ENCODE assay signal across 10 mouse cellular contexts in the genomic region with DNA sequence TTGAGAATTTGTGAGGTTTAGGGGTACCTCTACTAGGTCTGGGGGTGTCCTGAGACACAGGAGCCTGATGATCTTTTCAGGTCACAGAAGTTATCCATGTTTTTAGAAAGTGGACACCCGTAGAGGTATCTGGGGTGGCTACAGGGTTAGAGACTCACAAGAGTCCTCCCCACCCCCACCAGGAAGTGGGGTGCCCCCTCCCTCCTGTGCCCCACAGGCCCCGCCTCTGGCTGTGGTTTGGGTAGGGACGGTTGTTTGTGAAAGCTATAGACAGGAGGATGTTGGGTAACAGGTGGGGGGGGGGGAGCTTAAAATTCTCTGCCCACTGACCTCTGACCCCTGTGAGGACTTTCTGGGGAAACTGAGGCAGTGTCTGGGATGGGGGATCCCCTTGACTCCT. TPM values are rescaled to one million over a fixed set of nuclear protein-coding genes. Genes with fewer than 3 reads are reported as not detected.
DNase-seq lines count a peak whose midpoint lies in the region; ATAC-seq and TF ChIP-seq lines count a peak whose summit lies in the region.
"Had no signal": no experiment of that assay in that cellular context is flagged by ENCODE, and none has a peak within 500 bp of the region (broad histone marks: within the 10 kb centered on the region; RNA-seq: fewer than 3 reads in every experiment).

No protein-coding gene starts in this region.

- no peaks in the 10 kb centered on the region for H3K27me3 ChIP-seq in G1E (ENCODE audit: insufficient read depth, low read length)

- peak overlapping the region; percentile 85 for H3K4me3 ChIP-seq in G1E (ENCODE audit: low read depth, low read length)
- H3K4me3 ChIP-seq: limb, embryonic 13.5 days had no signal

- H3K9me3 ChIP-seq in G1E (replicated peaks) = no peaks in the 10 kb centered on the region
- H3K9me3 ChIP-seq: limb, embryonic 13.5 days; stomach, embryonic 15.5 days had no signal

- peak; percentile 59 for ATAC-seq in G1E (ENCODE audit: extremely low read depth, insufficient number of reproducible peaks, low FRiP score, poor library complexity, severe bottlenecking)
- ATAC-seq in monocyte, adult 5-6 weeks (replicated peaks; ENCODE audit: insufficient number of reproducible peaks, low FRiP score, low TSS enrichment, poor library complexity, severe bottlenecking) = peak; percentile 51

- H3K4me1 ChIP-seq in G1E (ENCODE audit: insufficient read depth, low read depth, low read length) = peaks cover 78% of the 10 kb centered on the region

- peak; percentile 92 to 94 for DNase-seq in B cell, adult 2 months
- peak; percentile 93 for DNase-seq in G1E (ENCODE audit: low spot score)
- DNase-seq in liver = peak; percentile 81
- DNase-seq in right cerebral cortex, postnatal 25 days = no peak
- no peak for DNase-seq in left cerebral cortex, adult 11 months (ENCODE audit: low spot score)
- DNase-seq in right cerebral cortex, postnatal 14 days = no peak
- no peak for DNase-seq in ovary, postnatal 14 days (ENCODE audit: low spot score)

- peaks cover 84% of the 10 kb centered on the region for H3K36me3 ChIP-seq in G1E (replicated peaks)
- H3K36me3 ChIP-seq: stomach, embryonic 15.5 days had no signal

- TF ChIP-seq CTCF in G1E (IDR thresholded peaks at IDR 0.05; ENCODE audit: low read depth, low read length) = no peak

RNA-seq across cellular contexts. Expression of gene Arhgap45, which starts 0.9 kb away (rescaled TPM):
- 56.7 and 59.4 TPM in 2 replicates for total RNA-seq in G1E (2014; fragmentation: Nextera tagmentation)
- 104 and 113 TPM in 2 replicates for total RNA-seq in G1E (2017)
- polyA plus RNA-seq in G1E (2012) = 179 and 186 TPM in 2 replicates
- 356 to 478 TPM (median 365 TPM) in 3 replicates for total RNA-seq in monocyte, adult 5-6 weeks (2017)

RNA-seq across cellular contexts. Expression of gene Abca7, which starts 21.1 kb away (rescaled TPM):
- total RNA-seq in G1E (2014; fragmentation: Nextera tagmentation) (17.4 and 35.9 TPM in 2 replicates), G1E (2017) (12.1 and 15.2 TPM in 2 replicates)
- polyA plus RNA-seq in G1E (2012) = 21.1 and 21.6 TPM in 2 replicates
- 33.6 to 53.0 TPM (median 45.9 TPM) in 3 replicates for total RNA-seq in monocyte, adult 5-6 weeks (2017)

RNA-seq across cellular contexts. Expression of gene Polr2e, which starts 22.2 kb away (rescaled TPM):
- total RNA-seq in G1E (2014; fragmentation: Nextera tagmentation) (74.3 and 90.2 TPM in 2 replicates), G1E (2017) (54.6 TPM in 2 replicates)
- polyA plus RNA-seq in G1E (2012) = 148 and 206 TPM in 2 replicates
- 83.4 to 130 TPM (median 95.9 TPM) in 3 replicates for total RNA-seq in monocyte, adult 5-6 weeks (2017)

RNA-seq across cellular contexts. Expression of gene Cnn2, which starts 29.0 kb away (rescaled TPM):
- 4.6 and 8.4 TPM in 2 replicates for total RNA-seq in G1E (2014; fragmentation: Nextera tagmentation)
- total RNA-seq in G1E (2017) = 7.4 and 10.5 TPM in 2 replicates
- polyA plus RNA-seq in G1E (2012) = 20.8 and 27.2 TPM in 2 replicates
- 210 to 295 TPM (median 228 TPM) in 3 replicates for total RNA-seq in monocyte, adult 5-6 weeks (2017)

RNA-seq across cellular contexts. Expression of gene Gpx4, which starts 29.6 kb away (rescaled TPM):
- 274 and 290 TPM in 2 replicates for total RNA-seq in G1E (2014; fragmentation: Nextera tagmentation)
- 767 and 808 TPM in 2 replicates for total RNA-seq in G1E (2017)
- polyA plus RNA-seq in G1E (2012) = 1,138 and 1,173 TPM in 2 replicates
- total RNA-seq in monocyte, adult 5-6 weeks (2017) = 250 to 253 TPM (median 251 TPM) in 3 replicates

Comparison
In these comparisons a context has a peak if more than half of its experiments do, and no peak if none do; other contexts are left out.
1. DNase-seq: peak in B cell, adult 2 months (2 of 2), G1E (single experiment) and liver (single experiment); none in right cerebral cortex, postnatal 25 days (single experiment), left cerebral cortex, adult 11 months (single experiment), right cerebral cortex, postnatal 14 days (single experiment) and ovary, postnatal 14 days (single experiment).